ENCODE assay signal across 11 mouse cellular contexts in genomic region chr4:57114617-57115592, GRCm38 (mm10). TPM values are rescaled to one million over a fixed set of nuclear protein-coding genes. Genes with fewer than 3 reads are reported as not detected.
A peak's percentile ranks its signal among the peaks of the same experiment; 100 is the strongest.
DNase-seq lines count a peak whose midpoint lies in the region; ATAC-seq lines count a peak whose summit lies in the region.
"Had no signal": no experiment of that assay in that cellular context is flagged by ENCODE, and none has a peak within 500 bp of the region (broad histone marks: within the 10 kb centered on the region; RNA-seq: fewer than 3 reads in every experiment).

No protein-coding gene starts in this region.

- peak; percentile 15 for DNase-seq in embryo, embryonic 10 days (ENCODE audit: low spot score)
- no peak for DNase-seq in embryo, embryonic 9.5 days (ENCODE audit: extremely low spot score)
- DNase-seq in lung, postnatal 14 days: peak; percentile 74
- no peak for DNase-seq in Muller cell, postnatal 12 days (ENCODE audit: inconsistent ontology term)
- DNase-seq in urinary bladder, postnatal 36 days (ENCODE audit: low spot score in 2 of 2): no peak
- DNase-seq: cerebellum, adult 2 months; kidney, postnatal 14 days had no signal

- WGBS in embryonic facial prominence, embryonic 13.5 days: 29% methylated on average over 19 of the region's 19 CpGs
- WGBS in limb, embryonic 15.5 days: 46% methylated on average over 19 of the region's 19 CpGs

- no peaks in the 10 kb centered on the region for H3K36me3 ChIP-seq in embryonic facial prominence, embryonic 13.5 days
- H3K36me3 ChIP-seq in limb, embryonic 15.5 days: no peaks in the 10 kb centered on the region
- H3K36me3 ChIP-seq: heart, embryonic 15.5 days had no signal

- no peak for ATAC-seq in embryonic facial prominence, embryonic 13.5 days (ENCODE audit: insufficient number of reproducible peaks, insufficient read depth, low FRiP score, low TSS enrichment, low read depth)
- peak; percentile 52; the same call in 1 of the 2 replicates for ATAC-seq in limb, embryonic 15.5 days (ENCODE audit: insufficient number of reproducible peaks, low FRiP score, low TSS enrichment, low read depth)
- ATAC-seq in megakaryocyte-erythroid progenitor cell, adult 5-6 weeks (replicated peaks; ENCODE audit: low FRiP score, low TSS enrichment, poor library complexity, severe bottlenecking): no peak

- H3K4me2 ChIP-seq in embryonic facial prominence, embryonic 13.5 days: peak overlapping the region; percentile 41
- H3K4me2 ChIP-seq in limb, embryonic 15.5 days: peak overlapping the region; percentile 12
- H3K4me2 ChIP-seq: heart, embryonic 15.5 days had no signal

- H3K9ac ChIP-seq in embryonic facial prominence, embryonic 13.5 days: no peak overlapping the region
- H3K9ac ChIP-seq in limb, embryonic 15.5 days: no peak overlapping the region
- H3K9ac ChIP-seq: heart, embryonic 15.5 days had no signal

- H3K4me1 ChIP-seq in embryonic facial prominence, embryonic 13.5 days: peaks cover 33% of the 10 kb centered on the region
- H3K4me1 ChIP-seq in limb, embryonic 15.5 days: peaks cover 14% of the 10 kb centered on the region
- H3K4me1 ChIP-seq: heart, embryonic 15.5 days had no signal

- H3K9me3 ChIP-seq in embryonic facial prominence, embryonic 13.5 days: no peaks in the 10 kb centered on the region
- no peaks in the 10 kb centered on the region for H3K9me3 ChIP-seq in limb, embryonic 15.5 days
- H3K9me3 ChIP-seq: heart, embryonic 15.5 days had no signal

- H3K27me3 ChIP-seq in embryonic facial prominence, embryonic 13.5 days: no peaks in the 10 kb centered on the region
- no peaks in the 10 kb centered on the region for H3K27me3 ChIP-seq in limb, embryonic 15.5 days
- H3K27me3 ChIP-seq: heart, embryonic 15.5 days had no signal

- H3K27ac ChIP-seq in embryonic facial prominence, embryonic 13.5 days: peak overlapping the region; percentile 48
- 0 out of 2 replicates have a peak overlapping the region, but pooled peaks have one; percentile 29 for H3K27ac ChIP-seq in limb, embryonic 15.5 days
- H3K27ac ChIP-seq: heart, embryonic 15.5 days had no signal

- no peak overlapping the region for H3K4me3 ChIP-seq in embryonic facial prominence, embryonic 13.5 days
- H3K4me3 ChIP-seq in limb, embryonic 15.5 days: no peak overlapping the region
- H3K4me3 ChIP-seq: heart, embryonic 15.5 days had no signal

RNA-seq across cellular contexts. Expression of gene Epb41l4b, which starts 28.3 kb away (rescaled TPM):
- 2.5 and 3.1 TPM in 2 replicates for polyA plus RNA-seq in embryonic facial prominence, embryonic 13.5 days (2015; fragmentation: Nextera tagmentation; extraction: Ambion mirVana)
- 3.6 and 4.0 TPM in 2 replicates for polyA plus RNA-seq in limb, embryonic 15.5 days (2015; fragmentation: Nextera tagmentation; extraction: Ambion mirVana)
- total RNA-seq in megakaryocyte-erythroid progenitor cell, adult 5-6 weeks (2014; fragmentation: Nextera tagmentation): 1.6 and 3.5 TPM in 2 replicates
- total RNA-seq in megakaryocyte-erythroid progenitor cell, adult 5-6 weeks (2017): 0.47 and 3.0 TPM in 2 replicates

Comparison
In these comparisons a context has a peak if more than half of its experiments do, and no peak if none do; other contexts are left out.
1. DNase-seq: peak in embryo, embryonic 10 days (single experiment) and lung, postnatal 14 days (single experiment); none in embryo, embryonic 9.5 days (single experiment), Muller cell, postnatal 12 days (single experiment) and urinary bladder, postnatal 36 days (0 of 2).